Mouse (Mus musculus): ENCODE data around the gene Slc6a9. TPM values are rescaled to one million over a fixed set of nuclear protein-coding genes. Genes with fewer than 3 reads are reported as not detected.

Slc6a9 gene
- polyA plus RNA-seq (2012; fragmentation: generic; extraction: Trizol) = 129 TPM

GRCm38 (mm10) chr4:117834457-117834844, at the start of gene Slc6a9:
TSS of gene Slc6a9 (plus strand) at chr4:117834506.
- no peaks in the 10 kb centered on the region for H3K36me3 ChIP-seq (ENCODE audit: control insufficient read depth, insufficient read depth)
- no peaks in the 10 kb centered on the region for H3K27me3 ChIP-seq (ENCODE audit: control insufficient read depth, insufficient read depth, insufficient read length)
- peaks cover 22% of the 10 kb centered on the region for H3K79me2 ChIP-seq (ENCODE audit: control insufficient read depth, insufficient read depth)
- peak within 1 kb of the TSS; percentile 49 for H3ac ChIP-seq (ENCODE audit: control insufficient read depth, insufficient read length)
- peak within 1 kb of the TSS; percentile 69 for H3K4me2 ChIP-seq (ENCODE audit: low read depth)
- TF ChIP-seq TCF12 (IDR thresholded peaks at IDR 0.05; ENCODE audit: insufficient read depth, poor library complexity, severe bottlenecking) = no peak
- TF ChIP-seq CEBPB (IDR thresholded peaks at IDR 0.05; ENCODE audit: insufficient read depth, poor library complexity, severe bottlenecking) = no peak
- TF ChIP-seq POLR2AphosphoS2 (IDR thresholded peaks at IDR 0.05; ENCODE audit: insufficient read length, low read depth) = no peak
- TF ChIP-seq TCF3 (IDR thresholded peaks at IDR 0.05; ENCODE audit: insufficient read length, low read depth) = no peak
- no peak for TF ChIP-seq USF1 (IDR thresholded peaks at IDR 0.05; ENCODE audit: low read depth)
- TF ChIP-seq MYOD1 (IDR thresholded peaks at IDR 0.05; ENCODE audit: control insufficient read depth in 1 of 3, insufficient read length in 2 of 3, low read depth in 2 of 3) = no peak
- TF ChIP-seq E2F4 (IDR thresholded peaks at IDR 0.05; ENCODE audit: insufficient read depth) = no peak
- TF ChIP-seq REST (IDR thresholded peaks at IDR 0.05; ENCODE audit: insufficient read depth, insufficient read length) = no peak
- peak within 1 kb of the TSS; percentile 96 for H3K4me3 ChIP-seq

GRCm38 (mm10) chr4:117786963-117787362, 47.3 kb upstream of the Slc6a9 start:
- no peaks in the 10 kb centered on the region for H3K36me3 ChIP-seq (ENCODE audit: control insufficient read depth, insufficient read depth)
- no peak overlapping the region for H3K4me2 ChIP-seq (ENCODE audit: low read depth)
- TF ChIP-seq REST (IDR thresholded peaks at IDR 0.05; ENCODE audit: insufficient read depth, insufficient read length) (no peak), TCF12 (IDR thresholded peaks at IDR 0.05; ENCODE audit: insufficient read depth, poor library complexity, severe bottlenecking) (no peak), USF1 (IDR thresholded peaks at IDR 0.05; ENCODE audit: low read depth) (no peak), SRF (IDR thresholded peaks at IDR 0.05; ENCODE audit: control insufficient read depth, insufficient read length, low read depth) (no peak), E2F4 (IDR thresholded peaks at IDR 0.05; ENCODE audit: insufficient read depth) (no peak), TCF3 (IDR thresholded peaks at IDR 0.05; ENCODE audit: insufficient read length, low read depth) (no peak), MAX (IDR thresholded peaks at IDR 0.05; ENCODE audit: low read depth) (no peak), MYOG (IDR thresholded peaks at IDR 0.05; ENCODE audit: control insufficient read depth in 1 of 3, insufficient read depth in 1 of 3, insufficient read length in 2 of 3, low read depth in 2 of 3) (no peak), MYOD1 (IDR thresholded peaks at IDR 0.05; ENCODE audit: control insufficient read depth in 1 of 3, insufficient read length in 2 of 3, low read depth in 2 of 3) (no peak), POLR2A (IDR thresholded peaks at IDR 0.05; ENCODE audit: insufficient read length, low read depth) (no peak), POLR2AphosphoS2 (IDR thresholded peaks at IDR 0.05; ENCODE audit: insufficient read length, low read depth) (no peak), CEBPB (IDR thresholded peaks at IDR 0.05; ENCODE audit: insufficient read depth, poor library complexity, severe bottlenecking) (no peak)
- peaks cover 14% of the 10 kb centered on the region for H3K27me3 ChIP-seq (ENCODE audit: control insufficient read depth, insufficient read depth, insufficient read length)
- H3ac ChIP-seq (ENCODE audit: control insufficient read depth, insufficient read length) = no peak overlapping the region
- no peaks in the 10 kb centered on the region for H3K79me2 ChIP-seq (ENCODE audit: control insufficient read depth, insufficient read depth)
- H3K4me3 ChIP-seq = no peak overlapping the region

- no peaks in the 10 kb centered on the region for H3K36me3 ChIP-seq (ENCODE audit: control insufficient read depth, insufficient read depth)
- H3K27me3 ChIP-seq (ENCODE audit: control insufficient read depth, insufficient read depth, insufficient read length) = peaks cover 14% of the 10 kb centered on the region
- H3K4me3 ChIP-seq = no peak overlapping the region
- H3K79me2 ChIP-seq (ENCODE audit: control insufficient read depth, insufficient read depth) = no peaks in the 10 kb centered on the region
- H3K4me2 ChIP-seq (ENCODE audit: low read depth) = no peak overlapping the region
- no peak overlapping the region for H3ac ChIP-seq (ENCODE audit: control insufficient read depth, insufficient read length)
- TF ChIP-seq TCF3 (IDR thresholded peaks at IDR 0.05; ENCODE audit: insufficient read length, low read depth) (no peak), MYOG (IDR thresholded peaks at IDR 0.05; ENCODE audit: control insufficient read depth in 1 of 3, insufficient read depth in 1 of 3, insufficient read length in 2 of 3, low read depth in 2 of 3) (no peak), MAX (IDR thresholded peaks at IDR 0.05; ENCODE audit: low read depth) (no peak), REST (IDR thresholded peaks at IDR 0.05; ENCODE audit: insufficient read depth, insufficient read length) (no peak), TCF12 (IDR thresholded peaks at IDR 0.05; ENCODE audit: insufficient read depth, poor library complexity, severe bottlenecking) (no peak), E2F4 (IDR thresholded peaks at IDR 0.05; ENCODE audit: insufficient read depth) (no peak), USF1 (IDR thresholded peaks at IDR 0.05; ENCODE audit: low read depth) (no peak), CEBPB (IDR thresholded peaks at IDR 0.05; ENCODE audit: insufficient read depth, poor library complexity, severe bottlenecking) (no peak), MYOD1 (IDR thresholded peaks at IDR 0.05; ENCODE audit: control insufficient read depth in 1 of 3, insufficient read length in 2 of 3, low read depth in 2 of 3) (no peak), SRF (IDR thresholded peaks at IDR 0.05; ENCODE audit: control insufficient read depth, insufficient read length, low read depth) (no peak), POLR2AphosphoS2 (IDR thresholded peaks at IDR 0.05; ENCODE audit: insufficient read length, low read depth) (no peak), POLR2A (IDR thresholded peaks at IDR 0.05; ENCODE audit: insufficient read length, low read depth) (no peak)
Measured at GRCm38 (mm10) chr4:117788308-117788707, 46.0 kb upstream of the Slc6a9 start.

GRCm38 (mm10) chr4:117799904-117800303, 34.4 kb upstream of the Slc6a9 start:
- Histone ChIP-seq H3K36me3 (ENCODE audit: control insufficient read depth, insufficient read depth) (no peaks in the 10 kb centered on the region), H3K27me3 (ENCODE audit: control insufficient read depth, insufficient read depth, insufficient read length) (peaks cover 44% of the 10 kb centered on the region), H3ac (ENCODE audit: control insufficient read depth, insufficient read length) (no peak overlapping the region), H3K4me3 (no peak overlapping the region), H3K4me2 (ENCODE audit: low read depth) (no peak overlapping the region), H3K79me2 (ENCODE audit: control insufficient read depth, insufficient read depth) (no peaks in the 10 kb centered on the region)
- TF ChIP-seq POLR2A (IDR thresholded peaks at IDR 0.05; ENCODE audit: insufficient read length, low read depth) (no peak), SRF (IDR thresholded peaks at IDR 0.05; ENCODE audit: control insufficient read depth, insufficient read length, low read depth) (no peak), MYOG (IDR thresholded peaks at IDR 0.05; ENCODE audit: control insufficient read depth in 1 of 3, insufficient read depth in 1 of 3, insufficient read length in 2 of 3, low read depth in 2 of 3) (no peak)

GRCm38 (mm10) chr4:117806992-117807391, 27.3 kb upstream of the Slc6a9 start:
- TF ChIP-seq CEBPB (IDR thresholded peaks at IDR 0.05; ENCODE audit: insufficient read depth, poor library complexity, severe bottlenecking) (no peak), POLR2A (IDR thresholded peaks at IDR 0.05; ENCODE audit: insufficient read length, low read depth) (no peak), TCF3 (IDR thresholded peaks at IDR 0.05; ENCODE audit: insufficient read length, low read depth) (no peak)
- H3K27me3 ChIP-seq (ENCODE audit: control insufficient read depth, insufficient read depth, insufficient read length) = peaks cover 21% of the 10 kb centered on the region
- no peaks in the 10 kb centered on the region for H3K36me3 ChIP-seq (ENCODE audit: control insufficient read depth, insufficient read depth)
- no peak overlapping the region for H3ac ChIP-seq (ENCODE audit: control insufficient read depth, insufficient read length)
- no peak overlapping the region for H3K4me2 ChIP-seq (ENCODE audit: low read depth)
- no peaks in the 10 kb centered on the region for H3K79me2 ChIP-seq (ENCODE audit: control insufficient read depth, insufficient read depth)
- no peak overlapping the region for H3K4me3 ChIP-seq

Data from myocyte (in vitro differentiated cells).